Comparison of ENCODE assay signal across 8 mouse cellular contexts in the genomic region with DNA sequence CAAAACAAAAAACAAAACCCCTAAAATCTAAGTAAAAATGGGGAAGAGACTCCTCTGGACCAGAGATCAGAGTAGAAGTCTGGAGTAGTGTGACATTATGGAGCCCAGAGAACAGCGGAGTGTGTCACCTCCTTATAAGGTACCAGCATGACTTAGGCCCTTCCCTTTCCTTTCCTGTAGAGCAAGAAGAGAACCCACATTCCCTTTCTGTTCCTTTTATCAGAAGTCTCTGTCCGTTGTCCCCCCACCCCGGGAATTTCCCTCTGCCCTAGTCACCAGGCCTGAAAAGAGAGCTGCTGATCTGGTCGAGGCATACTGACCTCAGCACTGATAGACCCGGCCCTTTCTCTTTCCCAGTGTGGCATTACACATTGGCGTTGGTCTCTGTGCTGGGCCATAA. TPM values are rescaled to one million over a fixed set of nuclear protein-coding genes. Genes with fewer than 3 reads are reported as not detected.
A peak's percentile ranks its signal among the peaks of the same experiment; 100 is the strongest.
DNase-seq lines count a peak whose midpoint lies in the region; ATAC-seq and TF ChIP-seq lines count a peak whose summit lies in the region.

No protein-coding gene starts in this region.

- peaks cover 13% of the 10 kb centered on the region for H3K4me1 ChIP-seq in kidney, postnatal 0 days (replicated peaks; ENCODE audit: insufficient read depth, low read length)
- H3K4me1 ChIP-seq in heart, embryonic 16.5 days (ENCODE audit: control insufficient read depth, insufficient read depth, low read length), result peaks cover 12% of the 10 kb centered on the region
- 0 out of 2 replicates have a peak, but pooled peaks cover 3% of the 10 kb centered on the region for H3K4me1 ChIP-seq in lung, embryonic 14.5 days (ENCODE audit: insufficient read depth)

- H3K27ac ChIP-seq in kidney, postnatal 0 days, result no peak overlapping the region; the same call in 1 of the 2 replicates
- H3K27ac ChIP-seq in heart, embryonic 16.5 days (ENCODE audit: low read length), result no peak overlapping the region
- no peak overlapping the region; the same call in 1 of the 2 replicates for H3K27ac ChIP-seq in lung, embryonic 14.5 days (ENCODE audit: low read depth)

- 0 out of 2 replicates have a peak, but pooled peaks cover 8% of the 10 kb centered on the region for H3K36me3 ChIP-seq in kidney, postnatal 0 days (ENCODE audit: insufficient read depth, low read length)
- peaks cover 14% of the 10 kb centered on the region; the same call in 1 of the 2 replicates for H3K36me3 ChIP-seq in heart, embryonic 16.5 days (ENCODE audit: control insufficient read depth, insufficient read depth)
- H3K36me3 ChIP-seq in lung, embryonic 14.5 days (ENCODE audit: insufficient read depth), result peaks cover 26% of the 10 kb centered on the region; the same call in 1 of the 2 replicates
- peaks cover 2% of the 10 kb centered on the region; the same call in 1 of the 2 replicates for H3K36me3 ChIP-seq in splenic B cell, adult 2 months (ENCODE audit: control insufficient read depth, insufficient read depth, low read length, poor library complexity, severe bottlenecking)

- 25% methylated on average over 6 of the region's 6 CpGs for WGBS in kidney, postnatal 0 days
- WGBS in heart, embryonic 16.5 days, result 19% methylated on average over 6 of the region's 6 CpGs
- 27% methylated on average over 6 of the region's 6 CpGs for WGBS in lung, embryonic 14.5 days

- H3K4me2 ChIP-seq in kidney, postnatal 0 days (ENCODE audit: low read length), result peak overlapping the region; percentile 93
- peak overlapping the region; percentile 83 for H3K4me2 ChIP-seq in heart, embryonic 16.5 days (ENCODE audit: low read depth, low read length)
- peak overlapping the region; percentile 83 for H3K4me2 ChIP-seq in lung, embryonic 14.5 days

- no peak for ATAC-seq in kidney, postnatal 0 days (replicated peaks; ENCODE audit: low FRiP score, low read depth)
- peak; percentile 15 for ATAC-seq in activated CD4-positive, CD25-positive, alpha-beta regulatory T cell, adult 4 months
- ATAC-seq in heart, embryonic 16.5 days (replicated peaks; ENCODE audit: extremely low read depth, insufficient read depth, low FRiP score), result no peak
- ATAC-seq in lung, embryonic 14.5 days (ENCODE audit: insufficient read depth), result no peak
- ATAC-seq in inflammation-experienced regulatory T-cells, adult 6 months, result no peak

- H3K9ac ChIP-seq in kidney, postnatal 0 days (ENCODE audit: low read depth, low read length), result peak overlapping the region; percentile 87
- peak overlapping the region; percentile 96 for H3K9ac ChIP-seq in heart, embryonic 16.5 days (ENCODE audit: low read length)
- H3K9ac ChIP-seq in lung, embryonic 14.5 days, result peak overlapping the region; percentile 73

- peak overlapping the region; percentile 96 for H3K4me3 ChIP-seq in kidney, postnatal 0 days (replicated peaks; ENCODE audit: low read depth, low read length)
- H3K4me3 ChIP-seq in heart, embryonic 16.5 days (ENCODE audit: low read length), result peak overlapping the region; percentile 98
- H3K4me3 ChIP-seq in lung, embryonic 14.5 days (ENCODE audit: low read depth, low read length), result peak overlapping the region; percentile 95

- no peaks in the 10 kb centered on the region for H3K27me3 ChIP-seq in kidney, postnatal 0 days (ENCODE audit: insufficient read depth, low read length)
- H3K27me3 ChIP-seq in heart, embryonic 16.5 days (ENCODE audit: control insufficient read depth, insufficient read depth, low read length), result no peaks in the 10 kb centered on the region
- H3K27me3 ChIP-seq in lung, embryonic 14.5 days (ENCODE audit: insufficient read depth, low read length), result no peaks in the 10 kb centered on the region
- H3K27me3 ChIP-seq in splenic B cell, adult 2 months (ENCODE audit: control insufficient read depth, insufficient read depth, low read length, poor library complexity, severe bottlenecking), result no peaks in the 10 kb centered on the region

- peak; percentile 10 for DNase-seq in kidney, postnatal 0 days (ENCODE audit: low spot score)
- DNase-seq in kidney, postnatal 25 days, result no peak
- no peak for DNase-seq in lung, embryonic 14.5 days
- DNase-seq in splenic B cell, adult 2 months (ENCODE audit: low read depth, low spot score), result peak; percentile 54
- no peak for DNase-seq in adrenal gland, adult 2 months

- no peak for TF ChIP-seq CTCF in kidney, postnatal 0 days (IDR thresholded peaks at IDR 0.05; ENCODE audit: low read depth)
- TF ChIP-seq CTCF in lung, embryonic 14.5 days (IDR thresholded peaks at IDR 0.05; ENCODE audit: low read depth), result no peak

- no peaks in the 10 kb centered on the region for H3K9me3 ChIP-seq in kidney, postnatal 0 days (replicated peaks; ENCODE audit: low read length)
- no peaks in the 10 kb centered on the region for H3K9me3 ChIP-seq in heart, embryonic 16.5 days (replicated peaks; ENCODE audit: control insufficient read depth, low read length)
- H3K9me3 ChIP-seq in lung, embryonic 14.5 days (ENCODE audit: low read depth, low read length), result no peaks in the 10 kb centered on the region

RNA-seq across cellular contexts. Expression of a gene that starts 0.8 kb away (rescaled TPM):
- polyA plus RNA-seq in kidney, postnatal 0 days (2015; fragmentation: Nextera tagmentation; extraction: Ambion mirVana), result 30.5 and 33.7 TPM in 2 replicates
- polyA plus RNA-seq in activated CD4-positive, CD25-positive, alpha-beta regulatory T cell, adult 4 months (2017; shearing (Covaris generic)), result 10 to 100 TPM; 15.1 to 16.7 TPM
- polyA plus RNA-seq in heart, embryonic 16.5 days (2015; fragmentation: Nextera tagmentation; extraction: Ambion mirVana), result 23.1 and 26.1 TPM in 2 replicates
- polyA plus RNA-seq in lung, embryonic 14.5 days (2014; fragmentation: Nextera tagmentation; extraction: Ambion mirVana), result 41.1 and 47.0 TPM in 2 replicates
- polyA plus RNA-seq in inflammation-experienced regulatory T-cells, adult 6 months (2017; shearing (Covaris generic)), result 10 to 100 TPM; 12.0 to 18.4 (median 16.2) TPM
- total RNA-seq in adrenal gland, adult 2 months (2021), result 10 to 100 TPM; 14.8 to 23.8 TPM
- 46.7 and 47.1 TPM in 2 replicates for polyA plus RNA-seq in adrenal gland, adult 2 months (2012; rRNA removed)

RNA-seq across cellular contexts. Expression of a gene that starts 43.3 kb away (rescaled TPM):
- polyA plus RNA-seq in kidney, postnatal 0 days (2015; fragmentation: Nextera tagmentation; extraction: Ambion mirVana), result 0.20 and 0.45 TPM in 2 replicates
- 1 to 10 TPM in 1 of 2 experiments, not detected in 1; 1.2 TPM for polyA plus RNA-seq in activated CD4-positive, CD25-positive, alpha-beta regulatory T cell, adult 4 months (2017; shearing (Covaris generic))
- polyA plus RNA-seq in heart, embryonic 16.5 days (2015; fragmentation: Nextera tagmentation; extraction: Ambion mirVana), result 0.35 and 0.37 TPM in 2 replicates
- polyA plus RNA-seq in lung, embryonic 14.5 days (2014; fragmentation: Nextera tagmentation; extraction: Ambion mirVana), result 0.61 and 0.80 TPM in 2 replicates
- under 1 TPM in 2 of 3 experiments, not detected in 1; 0.84 to 0.95 TPM for polyA plus RNA-seq in inflammation-experienced regulatory T-cells, adult 6 months (2017; shearing (Covaris generic))
- 1 to 10 TPM; 2.3 to 5.4 TPM for total RNA-seq in adrenal gland, adult 2 months (2021)
- polyA plus RNA-seq in adrenal gland, adult 2 months (2012; rRNA removed), result 3.8 and 5.5 TPM in 2 replicates

RNA-seq across cellular contexts. Expression of a gene that starts 43.7 kb away (rescaled TPM):
- polyA plus RNA-seq in kidney, postnatal 0 days (2015; fragmentation: Nextera tagmentation; extraction: Ambion mirVana), result not detected in 2 replicates
- polyA plus RNA-seq in activated CD4-positive, CD25-positive, alpha-beta regulatory T cell, adult 4 months (2017; shearing (Covaris generic)), result under 1 TPM; 0.08 to 0.20 TPM
- 0.11 TPM in 1 of 2 replicates, not detected in the other for polyA plus RNA-seq in heart, embryonic 16.5 days (2015; fragmentation: Nextera tagmentation; extraction: Ambion mirVana)
- polyA plus RNA-seq in lung, embryonic 14.5 days (2014; fragmentation: Nextera tagmentation; extraction: Ambion mirVana), result not detected in 2 replicates
- polyA plus RNA-seq in inflammation-experienced regulatory T-cells, adult 6 months (2017; shearing (Covaris generic)), result under 1 TPM in 2 of 3 experiments, not detected in 1; 0.21 to 0.22 TPM
- total RNA-seq in adrenal gland, adult 2 months (2021), result 1 to 10 TPM; 2.8 to 3.4 TPM
- polyA plus RNA-seq in adrenal gland, adult 2 months (2012; rRNA removed), result 2.2 and 7.4 TPM in 2 replicates

Comparison
In these comparisons a context has a peak if more than half of its experiments do, and no peak if none do; other contexts are left out.
1. DNase-seq: peak in kidney, postnatal 0 days (single experiment) and splenic B cell, adult 2 months (single experiment); none in kidney, postnatal 25 days (0 of 2), lung, embryonic 14.5 days (single experiment) and adrenal gland, adult 2 months (single experiment).
2. Peak in every context shown above with its lines, with median percentiles within 50 percentile points of each other: H3K4me2 ChIP-seq, H3K4me3 ChIP-seq and H3K9ac ChIP-seq.